Mouse (Mus musculus) cerebellum, adult 2 months (tissue): ENCODE data around the gene Syt1.

Experiments used
- CTCF ChIP-seq: fragments of 200-500 bp; IDR thresholded peaks from 2 replicates; pipeline ENCODE4 v1.5.1; 2011; ENCODE audit warnings: low read depth, mild to moderate bottlenecking, control low read depth, low read length, moderate library complexity, borderline replicate concordance; ENCODE audit not compliant: insufficient read depth
- POLR2A ChIP-seq: fragments of 200-500 bp; IDR thresholded peaks from 2 replicates; pipeline ENCODE4 v1.6.1; 2011; ENCODE audit warnings: low read length, control low read depth, borderline replicate concordance; ENCODE audit not compliant: insufficient read depth

DNA sequence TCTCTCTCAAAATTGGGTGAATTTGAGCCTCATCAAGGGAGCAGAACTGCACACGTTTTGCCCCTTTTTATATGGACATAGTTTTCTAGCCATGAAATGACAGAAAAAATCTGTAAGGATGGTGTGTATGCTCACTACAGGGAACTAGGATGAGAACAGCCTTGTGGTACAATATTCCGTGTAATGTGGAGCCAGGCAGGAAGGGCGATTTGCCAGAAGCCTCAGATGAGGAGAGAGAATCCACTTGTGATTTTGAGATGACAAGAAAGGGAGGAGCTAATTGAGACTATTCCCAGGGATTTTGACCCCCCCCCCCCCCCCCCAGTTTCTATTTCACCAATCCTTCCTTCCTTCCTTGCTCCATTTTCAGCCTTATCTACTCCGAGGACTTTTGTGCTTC is 431.4 kb downstream of the Syt1 start:
- TF ChIP-seq POLR2A (no peak), CTCF (no peak)
